Mouse (Mus musculus) liver, postnatal 0 days (tissue): ENCODE measurements at regions not wholly inside any gene's neighbourhood (a gene's known extent, or its start where the extent isn't known, plus 50 kb on each side); places are given as distances from the start of the nearest gene placed in this dataset.

ENCODE experiments used
- CTCF ChIP-seq: sonication (generic); IDR thresholded peaks from 2 replicates; pipeline ENCODE4 v1.5.1; 2016; ENCODE audit warnings: antibody characterized with exemption, low read depth
- EP300 ChIP-seq: IDR thresholded peaks from 2 replicates; pipeline ENCODE4 v1.6.1; 2016; ENCODE audit warnings: antibody characterized with exemption, low read depth, mild to moderate bottlenecking

DNA sequence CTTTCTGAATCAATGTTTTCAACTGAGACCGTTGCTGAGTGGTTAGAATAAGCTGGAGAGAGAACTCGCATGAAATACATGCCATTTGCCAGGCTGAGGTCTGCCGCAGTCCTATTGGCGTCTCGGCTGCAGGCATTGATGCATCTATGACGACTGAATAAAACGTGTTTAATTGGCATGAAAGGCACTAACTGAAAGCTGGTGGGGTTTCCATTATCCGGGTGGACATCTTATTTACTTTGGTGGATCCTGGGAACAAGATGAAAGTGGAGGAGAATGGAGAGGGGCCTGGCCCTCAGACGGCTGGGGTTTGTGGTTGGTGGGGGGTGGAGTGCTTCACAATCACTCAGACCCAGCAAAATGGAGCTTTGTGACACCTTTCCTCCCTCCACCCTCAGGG lies 81.2 kb downstream of the Gm12689 start:
- TF ChIP-seq CTCF: no peak
- no peak for TF ChIP-seq EP300
